Mouse (Mus musculus) bone marrow, adult 2 months (tissue): ENCODE results near the gene Lrrc8d.

Experiments
- CTCF ChIP-seq: fragments of 200-500 bp; IDR thresholded peaks from 2 replicates; pipeline ENCODE4 v1.5.1; 2011; ENCODE audit warnings: low read length, control low read depth; ENCODE audit not compliant: control insufficient read depth, insufficient read depth
- POLR2A ChIP-seq: fragments of 200-500 bp; IDR thresholded peaks from 2 replicates; pipeline ENCODE4 v1.6.1; 2011; ENCODE audit warnings: low read depth, mild to moderate bottlenecking, control low read depth, low read length, borderline replicate concordance; ENCODE audit not compliant: control insufficient read depth

- TF ChIP-seq CTCF: peak; percentile 23; the same call in 1 of the 2 replicates
- TF ChIP-seq POLR2A: 0 out of 2 replicates have a peak, but pooled peaks have one; percentile 24
Measured at GRCm38 (mm10) chr5:105731627-105732432, 32.1 kb downstream of the Lrrc8d start.
